Mouse (Mus musculus) MEL (cell line): ENCODE measurements at regions not wholly inside any gene's neighbourhood (a gene's known extent, or its start where the extent isn't known, plus 50 kb on each side); places are given as distances from the start of the nearest gene placed in this dataset.

Experiments
- CTCF ChIP-seq, 3 experiments: IDR thresholded peaks in 2 of 3; conservative IDR thresholded peaks in 1 of 3; 2 replicates each; pipeline ENCODE4 v1.5.1; 2011 to 2012; ENCODE audit warnings: low read length in 3 of 3, low read depth in 2 of 3, mild to moderate bottlenecking in 2 of 3, improper control_type of control experiment in 1 of 3, inconsistent platforms in 1 of 3, mixed read lengths in 1 of 3, moderate library complexity in 1 of 3; ENCODE audit not compliant: control insufficient read depth in 1 of 3, insufficient read depth in 1 of 3, poor library complexity in 1 of 3, severe bottlenecking in 1 of 3
- ELF1 ChIP-seq: IDR thresholded peaks from 2 replicates; pipeline ENCODE4 v1.6.1; 2014; ENCODE audit warnings: low read depth, mild to moderate bottlenecking, inconsistent platforms, low read length, improper control_type of control experiment, moderate library complexity
- JUND ChIP-seq: IDR thresholded peaks from 2 replicates; pipeline ENCODE4 v1.6.1; 2011; ENCODE audit warnings: low read depth, mild to moderate bottlenecking, improper control_type of control experiment, low read length
- MAFK ChIP-seq: IDR thresholded peaks from 2 replicates; pipeline ENCODE4 v1.6.1; 2011; ENCODE audit warnings: low read depth, mild to moderate bottlenecking, low read length, improper control_type of control experiment, borderline replicate concordance
- MYB ChIP-seq: IDR thresholded peaks from 2 replicates; pipeline ENCODE4 v1.6.1; 2011; ENCODE audit warnings: mild to moderate bottlenecking, low read depth, low read length, improper control_type of control experiment
- POLR2A ChIP-seq, 2 experiments: IDR thresholded peaks; 2 replicates each; pipeline ENCODE4 v1.6.1; 2011 to 2012; ENCODE audit warnings: low read length in 2 of 2, mild to moderate bottlenecking in 2 of 2, control low read depth in 1 of 2, improper control_type of control experiment in 1 of 2, low read depth in 1 of 2, moderate library complexity in 1 of 2; ENCODE audit not compliant: control insufficient read depth in 1 of 2, insufficient read depth in 1 of 2, poor library complexity in 1 of 2
- SIN3A ChIP-seq: IDR thresholded peaks from 2 replicates; pipeline ENCODE4 v1.6.1; 2012; ENCODE audit warnings: low read length, improper control_type of control experiment, inconsistent platforms
- TAL1 ChIP-seq: IDR thresholded peaks from 2 replicates; pipeline ENCODE4 v1.6.1; 2012; ENCODE audit warnings: mild to moderate bottlenecking, inconsistent platforms, low read length, moderate library complexity, mixed read lengths
- USF1 ChIP-seq: IDR thresholded peaks from 2 replicates; pipeline ENCODE4 v1.6.1; 2014; ENCODE audit warnings: low read depth, mild to moderate bottlenecking, inconsistent platforms, low read length, improper control_type of control experiment, moderate library complexity
- ZC3H11A ChIP-seq: IDR thresholded peaks from 2 replicates; pipeline ENCODE4 v1.6.1; 2012; ENCODE audit warnings: low read depth, mild to moderate bottlenecking, inconsistent platforms, low read length, improper control_type of control experiment

- no peak for TF ChIP-seq ELF1
- TF ChIP-seq CTCF (IDR thresholded peaks at IDR 0.05 in 2 of 3, conservative IDR thresholded peaks at IDR 0.05 in 1 of 3; ENCODE audit: control insufficient read depth in 1 of 3, insufficient read depth in 1 of 3, low read depth in 2 of 3, low read length in 3 of 3, poor library complexity in 1 of 3, severe bottlenecking in 1 of 3): no peak
- no peak for TF ChIP-seq POLR2A (IDR thresholded peaks at IDR 0.05; ENCODE audit: control insufficient read depth in 1 of 2, insufficient read depth in 1 of 2, low read depth in 1 of 2, low read length in 2 of 2, poor library complexity in 1 of 2)
- no peak for TF ChIP-seq MYB
- TF ChIP-seq USF1: no peak
- TF ChIP-seq ZC3H11A: no peak
- no peak for TF ChIP-seq JUND
- TF ChIP-seq MAFK: no peak
- TF ChIP-seq TAL1: no peak
- TF ChIP-seq SIN3A: no peak
These were observed 69.5 kb upstream of the Dscam start for GRCm38 (mm10) chr16:97240085-97240484.
